Mouse (Mus musculus) midbrain, embryonic 14.5 days (tissue): Measurements from ENCODE around the gene Dnase2a. TPM values are rescaled to one million over a fixed set of nuclear protein-coding genes. Genes with fewer than 3 reads are reported as not detected.
A peak's percentile ranks its signal among the peaks of the same experiment; 100 is the strongest.

Source experiments
- ATAC-seq: fragments of 200-750 bp; cut with Nextera tagmentation; 2 replicates; pipeline ENCODE4 v1.8.0; 2017; ENCODE audit warnings: moderate number of reproducible peaks, moderate library complexity; ENCODE audit not compliant: low FRiP score, low TSS enrichment
- DNase-seq: peaks from one replicate; pipeline ENCODE4 v3.0.0-alpha.2; 2015
- H3K27ac ChIP-seq: fragments of 300-500 bp; sonication (generic); replicated peaks from 2 replicates; pipeline ENCODE4 v1.5.1; 2014; ENCODE audit warnings: mild to moderate bottlenecking, low read depth, low read length, moderate library complexity
- H3K27me3 ChIP-seq: fragments of 300-500 bp; sonication (generic); 2 replicates; pipeline ENCODE4 v1.6.1; 2014; ENCODE audit warnings: low read length, control low read depth, mixed read lengths; ENCODE audit not compliant: control insufficient read depth, insufficient read depth
- H3K36me3 ChIP-seq: fragments of 300-500 bp; sonication (generic); 2 replicates; pipeline ENCODE4 v1.6.1; 2014; ENCODE audit warnings: low read length, control low read depth; ENCODE audit not compliant: control insufficient read depth, insufficient read depth
- H3K4me1 ChIP-seq: fragments of 300-500 bp; sonication (generic); 2 replicates; pipeline ENCODE4 v1.6.1; 2014; ENCODE audit warnings: mild to moderate bottlenecking, antibody characterized with exemption, low read length, control low read depth; ENCODE audit not compliant: control insufficient read depth, insufficient read depth
- H3K4me2 ChIP-seq: fragments of 300-500 bp; sonication (generic); 2 replicates; pipeline ENCODE4 v1.6.1; 2014; ENCODE audit warnings: mild to moderate bottlenecking, low read length, moderate library complexity
- H3K4me3 ChIP-seq: fragments of 300-500 bp; sonication (generic); replicated peaks from 2 replicates; pipeline ENCODE4 v1.5.1; 2014; ENCODE audit warnings: low read depth, low read length
- H3K9ac ChIP-seq: fragments of 300-500 bp; sonication (generic); replicated peaks from 2 replicates; pipeline ENCODE4 v1.6.1; 2014; ENCODE audit warnings: mild to moderate bottlenecking, low read length, moderate library complexity
- H3K9me3 ChIP-seq: fragments of 300-500 bp; sonication (generic); 2 replicates; pipeline ENCODE4 v1.6.1; 2016; ENCODE audit warnings: low read length, control low read depth, mixed read lengths; ENCODE audit not compliant: control insufficient read depth
- WGBS: fragments of 180-500 bp; shearing (Covaris S2); extraction: QIAGEN DNeasy Blood & Tissue Kit; methylation state at CpG from one replicate; pipeline ENCODE4 v1.1.7; 2014; 5-methylcytosine and 5-hydroxymethylcytosine counted together
- polyA plus RNA-seq: library from polyadenylated mRNA; unstranded; fragments of >200 nt; fragmentation: Nextera tagmentation; extraction: Ambion mirVana; gene quantifications from 2 replicates; pipeline ENCODE4 v1.2.1, GENCODE M21; 2014

Dnase2a gene
- polyA plus RNA-seq, 1 experiment from 2014 or later, result 4.0 TPM

DNA sequence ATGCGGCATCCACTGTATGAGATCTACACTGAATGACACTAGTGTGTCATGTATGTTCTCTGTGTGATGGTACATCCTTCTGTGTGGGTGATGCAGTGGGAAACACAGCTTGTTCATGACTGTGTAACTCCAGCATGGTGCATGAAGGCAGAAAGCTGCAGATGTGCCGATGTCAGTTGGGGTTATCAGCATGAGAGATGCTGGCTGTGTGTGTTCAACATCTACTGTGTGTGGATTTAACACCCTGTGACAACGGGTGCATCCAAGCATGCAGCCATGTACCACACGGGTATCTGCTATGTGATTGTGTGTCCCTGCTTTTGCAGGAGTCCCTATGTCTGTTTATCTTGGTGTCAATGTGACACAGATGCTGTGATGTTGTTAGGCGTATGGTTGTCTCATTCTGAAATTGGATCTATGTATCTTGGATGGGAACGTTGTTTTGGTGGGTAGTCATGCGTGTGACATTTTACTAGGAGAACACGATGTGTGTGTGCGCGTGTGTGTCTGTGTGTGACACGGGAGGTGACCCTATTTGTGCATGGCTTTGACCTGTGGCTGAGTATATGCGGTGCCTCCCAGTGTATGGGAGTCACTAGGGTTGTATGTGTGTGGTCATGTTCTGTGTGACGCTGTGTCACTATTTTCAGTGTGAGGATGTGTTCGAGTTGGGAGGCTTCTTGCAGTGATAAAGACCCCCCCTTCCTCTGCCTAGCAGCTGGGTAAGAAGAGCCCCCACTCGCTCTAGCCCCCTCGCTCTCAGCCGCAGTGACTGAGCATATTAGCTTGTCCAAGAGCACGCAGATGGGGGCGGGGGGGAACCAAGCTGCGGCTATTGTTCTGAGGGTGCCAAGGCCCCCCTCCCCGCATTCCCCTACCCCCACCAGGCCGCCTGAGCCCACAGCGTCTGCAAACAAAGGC lies 27.9 kb downstream of the Dnase2a start:
- peaks cover 18% of the 10 kb centered on the region for H3K36me3 ChIP-seq
- H3K9ac ChIP-seq, result peak overlapping the region; percentile 97
- peaks cover 27% of the 10 kb centered on the region for H3K4me1 ChIP-seq
- peak overlapping the region; percentile 90 for H3K4me2 ChIP-seq
- no peaks in the 10 kb centered on the region for H3K27me3 ChIP-seq
- peak overlapping the region; percentile 95 for H3K27ac ChIP-seq
- no peaks in the 10 kb centered on the region for H3K9me3 ChIP-seq
- peak overlapping the region; percentile 95 for H3K4me3 ChIP-seq
- ATAC-seq, result peak; percentile 34
- WGBS, result 17% methylated on average over 23 of the region's 23 CpGs
- peak; percentile 63 for DNase-seq

DNA sequence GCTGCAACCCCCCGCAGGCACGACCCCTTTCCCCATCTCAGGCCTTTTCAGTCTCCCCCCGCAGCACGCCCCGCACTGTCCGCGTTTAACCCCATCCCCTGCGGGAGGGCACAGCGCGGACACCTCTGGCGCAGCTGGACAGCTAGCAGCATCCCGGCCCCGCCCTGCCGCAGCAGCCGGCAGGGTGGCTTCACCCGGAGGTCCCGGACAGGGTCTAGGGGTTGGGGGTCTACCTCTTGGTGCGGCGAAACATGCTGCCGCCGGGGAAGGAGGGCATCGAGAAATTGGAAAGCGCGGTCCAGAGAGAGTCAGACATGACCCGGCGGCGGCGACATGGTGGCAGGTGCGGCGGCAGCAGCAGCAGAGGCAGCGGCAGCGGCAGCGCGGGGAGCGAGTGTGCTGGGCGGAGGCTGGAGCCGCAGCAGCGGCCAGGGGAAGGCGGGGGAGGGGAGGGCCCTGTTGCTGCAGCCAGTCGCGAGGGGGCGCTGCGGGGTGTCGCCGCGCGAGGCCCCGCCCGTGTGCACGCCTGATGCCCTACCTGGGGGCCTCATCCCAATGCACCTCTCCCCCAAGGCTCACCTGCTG lies 28.7 kb downstream of the Dnase2a start, which contains the start of gene Mast1:
Mast1 (minus strand) TSS at position 398 of the 585 bp plus-strand sequence.
- Histone ChIP-seq H3K27me3 (no peaks in the 10 kb centered on the region), H3K9ac (peak within 1 kb of the TSS; percentile 97), H3K36me3 (peaks cover 12% of the 10 kb centered on the region), H3K4me1 (peaks cover 27% of the 10 kb centered on the region), H3K4me3 (peak within 1 kb of the TSS; percentile 95), H3K4me2 (peak within 1 kb of the TSS; percentile 90), H3K9me3 (no peaks in the 10 kb centered on the region), H3K27ac (peak within 1 kb of the TSS; percentile 95)
- under 1% methylated on average over 50 of the region's 50 CpGs for whole genome bisulfite sequencing
- peak; percentile 76 for ATAC-seq
- peak; percentile 93 for DNase-seq

DNA sequence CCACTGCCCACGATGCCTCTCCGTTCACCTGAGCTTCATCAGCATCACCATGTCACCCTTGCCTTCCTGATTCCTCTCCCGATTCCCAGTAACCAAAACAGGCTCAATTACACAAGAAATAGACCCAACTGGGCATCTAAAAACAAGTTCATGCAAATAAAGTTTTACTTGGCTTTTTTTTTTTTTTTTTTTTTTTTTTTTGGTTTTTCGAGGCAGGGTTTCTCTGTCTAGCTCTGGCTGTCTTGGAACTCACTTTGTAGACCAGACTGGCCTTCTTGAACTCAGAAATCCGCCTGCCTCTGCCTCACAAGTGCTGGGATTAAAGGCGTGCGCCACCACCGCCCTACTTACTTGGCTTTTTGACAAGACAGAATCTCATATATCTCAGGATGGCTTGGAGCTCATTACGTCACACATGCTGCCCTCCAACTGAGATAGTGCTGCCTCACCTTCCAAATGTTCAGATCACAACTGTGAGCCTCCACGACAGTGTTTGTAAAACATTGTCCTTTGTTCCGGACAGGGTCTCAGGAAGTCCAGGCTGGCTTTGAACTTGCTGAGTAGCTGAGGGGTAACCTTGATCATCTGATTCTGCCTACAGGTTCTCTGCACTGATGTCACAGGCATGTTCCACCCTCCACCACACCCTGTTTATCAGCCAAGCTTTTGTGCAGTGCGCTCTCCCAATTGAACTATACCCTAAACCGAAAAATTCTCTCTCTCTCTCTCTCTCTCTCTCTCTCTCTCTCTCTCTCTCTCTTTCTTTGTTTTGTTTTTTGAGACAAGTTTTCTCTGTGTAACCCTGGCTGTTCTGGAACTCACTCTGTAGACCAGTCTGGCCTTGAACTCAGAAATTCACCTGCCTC lies 29.5 kb downstream of the Dnase2a start:
- Histone ChIP-seq H3K27ac (peak overlapping the region; percentile 95), H3K36me3 (peaks cover 4% of the 10 kb centered on the region; the same call in 1 of the 2 replicates), H3K4me1 (peaks cover 27% of the 10 kb centered on the region), H3K9me3 (no peaks in the 10 kb centered on the region), H3K4me3 (peak overlapping the region; percentile 95), H3K27me3 (no peaks in the 10 kb centered on the region), H3K4me2 (peak overlapping the region; percentile 90), H3K9ac (peak overlapping the region; percentile 97)
- WGBS, result 64% methylated on average over 13 of the region's 13 CpGs
- no peak for DNase-seq
- ATAC-seq, result no peak

DNA sequence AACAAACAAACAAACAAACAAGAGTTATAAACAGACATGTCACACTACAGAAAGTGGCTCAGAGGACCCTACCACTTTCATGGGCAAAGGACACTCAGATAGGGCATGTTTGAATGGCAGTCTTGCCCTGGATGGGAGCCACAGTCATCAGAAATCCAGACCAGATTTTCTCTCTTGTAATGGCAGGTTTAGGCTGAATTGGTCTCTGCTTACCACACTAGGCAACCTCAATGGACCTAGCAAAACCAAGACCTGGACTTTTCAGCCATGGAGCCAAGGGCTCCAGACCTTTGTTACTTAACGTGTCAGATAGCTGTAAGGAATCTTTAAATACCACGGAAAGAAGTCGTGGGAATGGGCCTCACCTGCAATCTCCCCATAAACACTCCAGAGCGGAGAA lies 35.3 kb downstream of the Dnase2a start:
- 14% methylated on average over 4 of the region's 4 CpGs for WGBS

DNA sequence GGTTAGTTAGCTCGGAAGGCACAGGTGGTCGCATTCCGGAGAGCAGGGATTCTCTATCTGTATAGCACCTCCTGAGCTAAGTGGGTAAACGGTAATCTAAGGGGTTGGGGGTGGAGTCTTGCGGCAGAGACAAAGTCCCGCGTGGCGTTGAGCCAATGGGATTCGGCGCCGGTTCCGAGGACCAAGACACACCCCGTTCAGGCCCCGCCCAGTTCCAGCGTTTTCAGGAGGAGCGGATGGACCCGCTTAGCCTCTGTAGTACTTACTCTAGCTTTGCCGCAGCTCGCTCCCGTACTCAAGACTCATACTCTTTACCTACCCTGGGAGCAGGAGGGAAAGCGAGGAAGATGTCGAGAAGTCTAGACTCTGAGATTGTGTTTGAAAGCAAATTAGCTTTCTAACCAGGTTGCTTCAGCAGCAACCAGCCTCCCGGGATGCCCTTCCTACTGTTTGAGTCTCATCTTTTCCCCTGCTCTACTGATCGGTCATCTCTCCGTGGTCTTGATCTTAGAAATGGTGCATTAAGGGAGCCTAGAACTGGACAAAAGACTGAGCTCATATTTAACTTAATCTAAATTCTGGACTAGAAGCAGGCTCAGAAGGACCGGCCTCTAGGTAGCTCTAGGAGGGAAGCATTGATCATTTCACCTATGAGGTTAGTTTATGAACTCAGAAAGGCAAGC lies 36.3 kb downstream of the Dnase2a start:
- no peak overlapping the region; the same call in 1 of the 2 replicates for H3K9ac ChIP-seq
- peak; percentile 77 for DNase-seq
- H3K27me3 ChIP-seq, result peaks cover 28% of the 10 kb centered on the region
- peak overlapping the region; percentile 88 for H3K4me2 ChIP-seq
- H3K4me3 ChIP-seq, result peak overlapping the region; percentile 63
- peaks cover 30% of the 10 kb centered on the region for H3K4me1 ChIP-seq
- peak overlapping the region; percentile 79; the same call in 1 of the 2 replicates for H3K27ac ChIP-seq
- 0 out of 2 replicates have a peak, but pooled peaks have one; percentile 16 for ATAC-seq
- no peaks in the 10 kb centered on the region for H3K36me3 ChIP-seq
- no peaks in the 10 kb centered on the region for H3K9me3 ChIP-seq
- 1% methylated on average over 26 of the region's 26 CpGs for WGBS

More for the DNA sequence above, 35.3 kb downstream of the Dnase2a start:
- H3K4me3 ChIP-seq, result peak overlapping the region; percentile 63
- H3K4me1 ChIP-seq, result peaks cover 30% of the 10 kb centered on the region
- ATAC-seq (no peak), DNase-seq (peak; percentile 51)
- H3K27me3 ChIP-seq, result peaks cover 28% of the 10 kb centered on the region
- H3K36me3 ChIP-seq, result no peaks in the 10 kb centered on the region
- H3K27ac ChIP-seq, result no peak overlapping the region
- no peak overlapping the region for H3K9ac ChIP-seq
- H3K9me3 ChIP-seq, result no peaks in the 10 kb centered on the region
- H3K4me2 ChIP-seq, result peak overlapping the region; percentile 88; the same call in 1 of the 2 replicates

DNA sequence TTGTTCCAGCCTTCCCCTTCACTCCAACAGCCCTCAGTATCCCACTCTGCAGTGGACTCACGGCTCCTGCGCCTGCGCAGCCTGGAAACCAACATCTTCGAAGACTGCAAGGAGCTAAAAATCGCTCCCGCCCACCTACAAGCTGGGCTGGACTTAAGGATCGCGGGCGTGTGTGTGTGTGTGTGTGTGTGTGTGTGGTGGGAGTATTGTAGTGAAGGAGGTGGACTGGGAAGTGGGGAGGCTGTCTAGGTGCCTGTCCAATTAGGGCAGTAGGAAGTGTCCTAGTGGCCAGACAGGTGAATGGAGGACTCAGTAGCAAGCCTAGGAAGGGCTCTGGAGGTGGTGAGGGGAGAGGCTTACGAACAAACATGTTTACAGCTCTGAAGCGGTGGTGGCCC lies 36.9 kb downstream of the Dnase2a start:
- ATAC-seq (peak; percentile 42), DNase-seq (peak; percentile 83)
- Histone ChIP-seq H3K36me3 (no peaks in the 10 kb centered on the region), H3K9ac (peak overlapping the region; percentile 87), H3K4me2 (peak overlapping the region; percentile 88), H3K4me3 (peak overlapping the region; percentile 63), H3K4me1 (peaks cover 30% of the 10 kb centered on the region), H3K27me3 (peaks cover 33% of the 10 kb centered on the region), H3K9me3 (no peaks in the 10 kb centered on the region), H3K27ac (peak overlapping the region; percentile 79)
- WGBS, result under 1% methylated on average over 11 of the region's 11 CpGs

DNA sequence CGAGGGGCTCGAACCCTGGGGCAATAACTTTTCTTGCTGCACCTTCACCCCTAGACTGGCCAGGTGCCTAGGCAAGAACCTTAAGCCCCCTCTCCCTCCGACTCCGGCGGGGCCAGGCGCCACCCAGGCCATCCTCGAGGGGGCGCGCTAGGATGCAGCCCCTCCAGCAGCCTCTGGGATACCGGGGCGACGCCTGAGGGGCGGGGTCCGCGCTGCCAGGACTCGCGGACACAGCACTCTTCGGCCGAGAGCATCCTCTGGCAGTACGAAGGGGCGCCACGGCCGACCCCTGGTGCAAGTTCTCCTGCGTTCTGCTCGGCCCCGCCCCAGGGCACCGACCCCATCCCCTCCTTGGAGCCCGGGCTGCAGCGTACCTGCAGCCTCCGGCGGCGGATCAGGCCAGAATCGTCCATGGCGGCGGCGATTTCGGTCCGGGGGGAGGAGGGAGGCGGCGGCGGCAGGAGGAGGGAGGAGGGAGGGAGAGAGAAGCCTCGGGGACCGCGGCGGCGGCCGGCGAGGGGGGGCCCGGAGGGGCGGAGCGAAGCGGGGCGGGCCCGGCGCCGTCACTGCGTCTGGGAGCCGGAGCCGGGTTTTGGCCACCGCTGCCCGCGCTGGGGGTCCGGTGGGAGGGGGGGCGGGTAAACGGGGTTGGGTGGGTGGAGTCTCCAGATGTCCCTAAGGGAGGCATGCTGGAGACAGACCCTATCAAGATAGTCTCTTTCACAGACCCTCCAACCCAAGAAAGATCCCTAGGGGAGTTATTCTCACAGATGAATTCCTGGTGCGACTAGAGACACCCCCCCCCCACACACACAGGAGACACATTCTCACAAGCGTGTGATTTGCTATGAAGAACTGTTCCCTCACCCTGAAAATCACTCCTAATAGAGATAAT lies 37.5 kb downstream of the Dnase2a start:
- DNase-seq (peak; percentile 80), ATAC-seq (peak; percentile 69)
- Histone ChIP-seq H3K27me3 (peaks cover 36% of the 10 kb centered on the region), H3K9ac (peak overlapping the region; percentile 87), H3K9me3 (no peaks in the 10 kb centered on the region), H3K4me2 (peak overlapping the region; percentile 88), H3K27ac (peak overlapping the region; percentile 79), H3K36me3 (no peaks in the 10 kb centered on the region), H3K4me1 (peaks cover 30% of the 10 kb centered on the region), H3K4me3 (peak overlapping the region; percentile 63)
- WGBS, result under 1% methylated on average over 59 of the region's 67 CpGs
